Mouse (Mus musculus) liver, embryonic 14.5 days (tissue): ENCODE measurements around the gene Gja5.

Experiments used
- CTCF ChIP-seq: IDR thresholded peaks from 2 replicates; pipeline ENCODE4 v1.5.1; 2016; ENCODE audit warnings: antibody characterized with exemption, low read depth, control low read depth
- EP300 ChIP-seq: IDR thresholded peaks from 2 replicates; pipeline ENCODE4 v1.6.1; 2016; ENCODE audit warnings: antibody characterized with exemption, low read depth

DNA sequence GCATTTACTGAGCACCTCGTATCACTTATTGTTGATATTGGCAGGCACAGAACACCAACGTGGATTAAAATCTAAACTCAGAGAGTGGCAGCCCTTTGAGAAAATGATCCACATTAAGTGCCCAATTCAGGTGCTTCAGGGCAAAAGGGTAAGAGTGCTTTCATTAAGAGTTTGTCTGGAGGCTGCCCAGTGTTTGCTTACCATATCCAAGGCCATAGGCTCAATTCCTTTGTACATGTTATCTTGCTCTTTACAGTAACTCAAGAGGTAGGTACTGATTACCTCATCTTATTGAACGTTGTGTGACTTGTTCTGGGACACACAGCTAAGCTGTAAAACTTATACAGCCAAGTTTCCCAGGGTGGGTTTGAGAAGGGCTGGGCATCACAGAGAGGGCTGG is 77.3 kb downstream of the Gja5 start:
- no peak for TF ChIP-seq CTCF
- no peak for TF ChIP-seq EP300
